Mouse (Mus musculus) ES-Bruce4 (cell line): ENCODE data around the gene Clint1.

ENCODE experiments used
- CTCF ChIP-seq: IDR thresholded peaks from one replicate; pipeline ENCODE4 v1.8.1; 2011; ENCODE audit warnings: low read depth, low read length
- POLR2A ChIP-seq: IDR thresholded peaks from one replicate; pipeline ENCODE4 v1.8.1; 2011; ENCODE audit warnings: low read length; ENCODE audit not compliant: insufficient read depth

- no peak for TF ChIP-seq POLR2A
- no peak for TF ChIP-seq CTCF
Observed at GRCm38 (mm10) chr11:45809424-45809823, 42.4 kb upstream of the Clint1 start.
